Mouse (Mus musculus) MEL (cell line): ENCODE measurements around the gene Larp7. TPM values are rescaled to one million over a fixed set of nuclear protein-coding genes. Genes with fewer than 3 reads are reported as not detected.
A peak's percentile ranks its signal among the peaks of the same experiment; 100 is the strongest.

ENCODE experiments used
- DNase-seq: peaks from one replicate; pipeline ENCODE4 v3.0.0; 2011; ENCODE audit warnings: low read depth, low spot score
- H3K27ac ChIP-seq: 2 replicates; pipeline ENCODE4 v1.5.1; 2012; ENCODE audit warnings: low read depth, mild to moderate bottlenecking, control low read depth, low read length, moderate library complexity; ENCODE audit not compliant: control insufficient read depth
- H3K27me3 ChIP-seq, 2 experiments: fragments of 150-350 bp in 1 of 2; sonication (generic) in 1 of 2; 2 replicates each; pipeline ENCODE4 v1.6.1; 2012; ENCODE audit warnings: low read length in 2 of 2, mild to moderate bottlenecking in 2 of 2, improper control_type of control experiment in 1 of 2, moderate library complexity in 1 of 2; ENCODE audit not compliant: insufficient read depth in 2 of 2, control insufficient read depth in 1 of 2
- H3K36me3 ChIP-seq, 2 experiments: 2 replicates each; pipeline ENCODE4 v1.6.1; 2012 to 2014; ENCODE audit warnings: low read length in 2 of 2, improper control_type of control experiment in 1 of 2, inconsistent platforms in 1 of 2, mild to moderate bottlenecking in 1 of 2; ENCODE audit not compliant: insufficient read depth in 2 of 2, control insufficient read depth in 1 of 2
- H3K4me1 ChIP-seq, 2 experiments: fragments of 150-350 bp in 1 of 2; sonication (generic) in 1 of 2; 2 replicates each; pipeline ENCODE4 v1.6.1; 2012; ENCODE audit warnings: low read length in 2 of 2, improper control_type of control experiment in 1 of 2, mild to moderate bottlenecking in 1 of 2; ENCODE audit not compliant: insufficient read depth in 2 of 2, control insufficient read depth in 1 of 2
- H3K4me3 ChIP-seq, 2 experiments: fragments of 150-350 bp in 1 of 2; sonication (generic) in 1 of 2; 2 replicates each; pipeline ENCODE4 v1.5.1; 2012; ENCODE audit warnings: low read depth in 2 of 2, low read length in 2 of 2, mild to moderate bottlenecking in 2 of 2, moderate library complexity in 2 of 2, control low read depth in 1 of 2, improper control_type of control experiment in 1 of 2; ENCODE audit not compliant: control insufficient read depth in 1 of 2, insufficient read depth in 1 of 2
- H3K79me2 ChIP-seq: 2 replicates; pipeline ENCODE4 v1.6.1; 2012; ENCODE audit warnings: mild to moderate bottlenecking, low read length, moderate library complexity; ENCODE audit not compliant: control insufficient read depth, poor library complexity, insufficient read depth
- H3K9ac ChIP-seq: 2 replicates; pipeline ENCODE4 v1.6.1; 2012; ENCODE audit warnings: low read depth, mild to moderate bottlenecking, control low read depth, low read length, moderate library complexity; ENCODE audit not compliant: control insufficient read depth, poor library complexity, severe bottlenecking
- H3K9me3 ChIP-seq: fragments of 150-350 bp; sonication (generic); replicated peaks from 2 replicates; pipeline ENCODE4 v1.6.1; 2012; ENCODE audit warnings: mild to moderate bottlenecking, low read length, improper control_type of control experiment, moderate library complexity; ENCODE audit not compliant: insufficient read depth
- CTCF ChIP-seq, 3 experiments: IDR thresholded peaks in 2 of 3; conservative IDR thresholded peaks in 1 of 3; 2 replicates each; pipeline ENCODE4 v1.5.1; 2011 to 2012; ENCODE audit warnings: low read length in 3 of 3, low read depth in 2 of 3, mild to moderate bottlenecking in 2 of 3, improper control_type of control experiment in 1 of 3, inconsistent platforms in 1 of 3, mixed read lengths in 1 of 3, moderate library complexity in 1 of 3; ENCODE audit not compliant: control insufficient read depth in 1 of 3, insufficient read depth in 1 of 3, poor library complexity in 1 of 3, severe bottlenecking in 1 of 3
- ELF1 ChIP-seq: IDR thresholded peaks from 2 replicates; pipeline ENCODE4 v1.6.1; 2014; ENCODE audit warnings: low read depth, mild to moderate bottlenecking, inconsistent platforms, low read length, improper control_type of control experiment, moderate library complexity
- GATA1 ChIP-seq: IDR thresholded peaks from 2 replicates; pipeline ENCODE4 v1.6.1; 2011; ENCODE audit warnings: low read depth, low read length, improper control_type of control experiment
- MAFK ChIP-seq: IDR thresholded peaks from 2 replicates; pipeline ENCODE4 v1.6.1; 2011; ENCODE audit warnings: low read depth, mild to moderate bottlenecking, low read length, improper control_type of control experiment, borderline replicate concordance
- MAX ChIP-seq: IDR thresholded peaks from 2 replicates; pipeline ENCODE4 v1.6.1; 2011; ENCODE audit warnings: low read length, improper control_type of control experiment
- MAZ ChIP-seq: IDR thresholded peaks from 2 replicates; pipeline ENCODE4 v1.6.1; 2012; ENCODE audit warnings: low read depth, mild to moderate bottlenecking, inconsistent platforms, low read length, improper control_type of control experiment
- MEF2A ChIP-seq: IDR thresholded peaks from 2 replicates; pipeline ENCODE4 v1.6.1; 2014; ENCODE audit warnings: low read depth, mild to moderate bottlenecking, inconsistent platforms, low read length, improper control_type of control experiment; ENCODE audit not compliant: poor library complexity, insufficient replicate concordance, severe bottlenecking; ENCODE audit errors: extremely low read depth
- MXI1 ChIP-seq: IDR thresholded peaks from 2 replicates; pipeline ENCODE4 v1.6.1; 2011; ENCODE audit warnings: mild to moderate bottlenecking, low read depth, low read length, improper control_type of control experiment
- NELFE ChIP-seq: IDR thresholded peaks from 2 replicates; pipeline ENCODE4 v1.6.1; 2011; ENCODE audit warnings: low read depth, low read length, improper control_type of control experiment
- NRF1 ChIP-seq: IDR thresholded peaks from 2 replicates; pipeline ENCODE4 v1.6.1; 2014; ENCODE audit warnings: low read depth, mild to moderate bottlenecking, inconsistent platforms, low read length, improper control_type of control experiment, moderate library complexity; ENCODE audit not compliant: poor library complexity, insufficient read depth, severe bottlenecking
- RAD21 ChIP-seq: IDR thresholded peaks from 2 replicates; pipeline ENCODE4 v1.6.1; 2011; ENCODE audit warnings: mild to moderate bottlenecking, low read depth, low read length, improper control_type of control experiment
- RCOR1 ChIP-seq: IDR thresholded peaks from 2 replicates; pipeline ENCODE4 v1.6.1; 2012; ENCODE audit warnings: low read depth, mild to moderate bottlenecking, inconsistent platforms, low read length, improper control_type of control experiment
- SMC3 ChIP-seq: IDR thresholded peaks from 2 replicates; pipeline ENCODE4 v1.6.1; 2011; ENCODE audit warnings: low read depth, low read length, improper control_type of control experiment
- TAL1 ChIP-seq: IDR thresholded peaks from 2 replicates; pipeline ENCODE4 v1.6.1; 2012; ENCODE audit warnings: mild to moderate bottlenecking, inconsistent platforms, low read length, moderate library complexity, mixed read lengths
- TBP ChIP-seq: IDR thresholded peaks from 2 replicates; pipeline ENCODE4 v1.8.0; 2011; ENCODE audit warnings: low read depth, low read length, improper control_type of control experiment
- TCF12 ChIP-seq: IDR thresholded peaks from 2 replicates; pipeline ENCODE4 v1.6.1; 2014; ENCODE audit warnings: low read depth, mild to moderate bottlenecking, inconsistent platforms, low read length, improper control_type of control experiment, moderate library complexity
- USF1 ChIP-seq: IDR thresholded peaks from 2 replicates; pipeline ENCODE4 v1.6.1; 2014; ENCODE audit warnings: low read depth, mild to moderate bottlenecking, inconsistent platforms, low read length, improper control_type of control experiment, moderate library complexity
- ZNF384 ChIP-seq: IDR thresholded peaks from 2 replicates; pipeline ENCODE4 v1.6.1; 2012; ENCODE audit warnings: low read depth, mild to moderate bottlenecking, inconsistent platforms, low read length, improper control_type of control experiment
- polyA plus RNA-seq, 2 experiments: library from polyadenylated mRNA; stranded (reverse) in 1 of 2; unstranded in 1 of 2; fragments of >175 nt in 1 of 2; fragments of >200 nt in 1 of 2; gene quantifications; 2 replicates each; pipeline versions ENCODE4 v1.2.1 to v1.2.4; 2012; ENCODE audit warnings: low replicate concordance in 2 of 2, low read depth in 1 of 2; ENCODE audit not compliant: insufficient read length in 2 of 2, insufficient read depth in 1 of 2, missing spikeins in 1 of 2
- total RNA-seq: library from RNA; depleted of rRNA; stranded (reverse); fragments of 300-350 nt; gene quantifications from 2 replicates; pipeline ENCODE4 v1.2.3, GENCODE M21; 2012

The Larp7 gene
- total and polyA plus RNA-seq, 3 experiments = 50.5 to 252 (median 61.3) TPM

DNA sequence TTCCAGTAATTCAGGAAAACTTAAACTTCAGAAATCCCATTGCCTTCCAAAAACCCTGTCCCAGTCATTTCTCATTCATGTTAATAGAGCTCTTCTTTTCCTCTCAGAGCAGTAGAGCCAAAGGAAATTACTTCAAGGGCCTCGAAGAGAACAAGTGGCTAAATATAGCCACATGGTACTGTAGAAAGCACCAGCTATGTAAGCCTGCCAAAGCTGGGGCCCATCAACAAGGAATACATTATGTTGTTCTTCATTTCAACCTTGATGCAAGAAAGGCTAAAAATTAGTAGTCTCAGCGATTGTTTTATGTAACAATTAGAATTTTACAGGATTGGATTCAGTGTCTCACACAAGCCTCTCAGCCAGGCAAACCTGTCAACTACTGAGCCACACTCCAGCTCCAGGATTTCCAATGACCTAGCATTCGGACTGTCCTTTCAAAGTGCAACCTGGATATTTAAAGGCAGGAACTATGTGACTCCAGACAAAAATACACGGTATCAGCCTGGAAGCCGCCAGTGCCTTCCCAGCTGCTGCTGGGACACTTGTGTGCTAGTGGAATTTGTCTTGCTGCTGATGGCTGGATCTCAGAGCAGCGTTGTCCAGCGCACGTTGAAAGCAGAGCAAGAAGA is 27.8 kb downstream of the Larp7 start:
- peaks cover 10 to 21% of the 10 kb centered on the region in 2 experiments for H3K4me1 ChIP-seq
- H3K36me3 ChIP-seq = peaks cover 0 to 5% of the 10 kb centered on the region in 2 experiments; a peak in 2 of 4 replicates
- H3K9me3 ChIP-seq = no peaks in the 10 kb centered on the region
- no peaks in the 10 kb centered on the region for H3K27me3 ChIP-seq
- H3K4me3 ChIP-seq = no peak overlapping the region
- no peak overlapping the region for H3K27ac ChIP-seq
- TF ChIP-seq TAL1 = no peak
- no peak for TF ChIP-seq ZNF384
- TF ChIP-seq MAZ = no peak
- no peak for TF ChIP-seq RCOR1
- TF ChIP-seq USF1 = no peak
- TF ChIP-seq MAX = no peak
- TF ChIP-seq ELF1 = no peak
- TF ChIP-seq CTCF (IDR thresholded peaks at IDR 0.05 in 2 of 3, conservative IDR thresholded peaks at IDR 0.05 in 1 of 3; ENCODE audit: control insufficient read depth in 1 of 3, insufficient read depth in 1 of 3, low read depth in 2 of 3, low read length in 3 of 3, poor library complexity in 1 of 3, severe bottlenecking in 1 of 3) = no peak
- no peak for TF ChIP-seq MEF2A
- TF ChIP-seq MAFK = no peak
- DNase-seq = no peak
- no peak overlapping the region for H3K9ac ChIP-seq
- no peaks in the 10 kb centered on the region for H3K79me2 ChIP-seq

DNA sequence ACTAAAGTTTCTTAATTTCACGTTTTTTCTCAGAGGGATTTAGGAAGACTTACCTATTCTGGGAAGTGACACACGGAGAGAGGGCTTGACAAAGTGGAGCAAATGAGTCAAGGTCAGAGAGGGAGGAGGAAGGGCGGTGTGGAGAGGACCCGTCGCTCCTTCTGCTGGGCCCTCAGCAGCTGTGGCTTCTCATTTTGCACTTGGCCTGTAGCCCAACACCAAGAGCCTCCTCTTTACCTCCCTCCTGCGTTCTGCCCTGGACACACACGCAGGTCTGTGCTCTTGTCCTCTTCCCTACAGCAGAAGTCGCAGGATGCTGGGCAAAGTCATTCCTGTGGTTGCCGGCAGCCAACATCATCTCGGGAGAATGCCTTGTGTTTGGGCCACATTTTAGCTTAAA is 32.0 kb downstream of the Larp7 start:
- DNase-seq = peak; percentile 48
- Histone ChIP-seq H3K36me3 (peaks cover 0 to 5% of the 10 kb centered on the region in 2 experiments; a peak in 2 of 4 replicates), H3K4me3 (peak overlapping the region; percentile 4 to 45; a peak in 2 of 4 replicates), H3K27me3 (no peaks in the 10 kb centered on the region), H3K9ac (no peak overlapping the region), H3K9me3 (no peaks in the 10 kb centered on the region), H3K79me2 (no peaks in the 10 kb centered on the region), H3K4me1 (peaks cover 10 to 11% of the 10 kb centered on the region in 2 experiments), H3K27ac (no peak overlapping the region)
- TF ChIP-seq SMC3 (no peak), NRF1 (no peak), TBP (no peak), RAD21 (no peak)

- H3K9ac ChIP-seq = no peak overlapping the region
- no peaks in the 10 kb centered on the region for H3K9me3 ChIP-seq
- H3K27me3 ChIP-seq = no peaks in the 10 kb centered on the region
- peak overlapping the region in 1 of 2 experiments; percentile 20; a peak in 1 of 4 replicates for H3K4me3 ChIP-seq
- TF ChIP-seq TCF12 (no peak), USF1 (peak; percentile 71; the same call in 1 of the 2 replicates), GATA1 (peak; percentile 44), NELFE (no peak), MXI1 (no peak)
- H3K27ac ChIP-seq = no peak overlapping the region
- peaks cover 0 to 5% of the 10 kb centered on the region in 2 experiments; a peak in 2 of 4 replicates for H3K36me3 ChIP-seq
- H3K79me2 ChIP-seq = no peaks in the 10 kb centered on the region
- H3K4me1 ChIP-seq = peaks cover 10 to 11% of the 10 kb centered on the region in 2 experiments
- DNase-seq = no peak
Observed at GRCm38 (mm10) chr3:127520300-127520699, 32.8 kb downstream of the Larp7 start.
